Mouse (Mus musculus): ENCODE results near the gene Plekha6. TPM values are rescaled to one million over a fixed set of nuclear protein-coding genes. Genes with fewer than 3 reads are reported as not detected.

Gene Plekha6
- total and polyA plus RNA-seq, 3 experiments = 11.8 to 28.5 TPM; not detected in 1

GRCm38 (mm10) chr1:133127328-133127727, 36.7 kb upstream of the Plekha6 start:
- H3K9me3 ChIP-seq (replicated peaks; ENCODE audit: insufficient read depth, low read length) = no peaks in the 10 kb centered on the region
- 0 out of 4 replicates have a peak, but pooled peaks cover 0 to 2% of the 10 kb centered on the region in 2 experiments for H3K36me3 ChIP-seq (ENCODE audit: control insufficient read depth in 1 of 2, insufficient read depth in 2 of 2, low read length in 2 of 2)
- H3K79me2 ChIP-seq (ENCODE audit: control insufficient read depth, insufficient read depth, low read length, poor library complexity) = peaks cover 15% of the 10 kb centered on the region
- peaks cover 0 to 2% of the 10 kb centered on the region in 2 experiments; a peak in 2 of 4 replicates for H3K4me1 ChIP-seq (ENCODE audit: control insufficient read depth in 1 of 2, insufficient read depth in 2 of 2, low read length in 2 of 2)
- no peak overlapping the region for H3K4me3 ChIP-seq (ENCODE audit: control insufficient read depth in 1 of 2, insufficient read depth in 1 of 2, low read depth in 2 of 2, low read length in 2 of 2)
- H3K27ac ChIP-seq (ENCODE audit: control insufficient read depth, low read depth, low read length) = no peak overlapping the region
- no peak overlapping the region for H3K9ac ChIP-seq (ENCODE audit: control insufficient read depth, low read depth, low read length, poor library complexity, severe bottlenecking)
- DNase-seq (ENCODE audit: low read depth, low spot score) = no peak
- H3K27me3 ChIP-seq (ENCODE audit: control insufficient read depth in 1 of 2, insufficient read depth in 2 of 2, low read length in 2 of 2) = no peaks in the 10 kb centered on the region
- no peak for TF ChIP-seq SIN3A (IDR thresholded peaks at IDR 0.05; ENCODE audit: low read length)
- no peak for TF ChIP-seq GABPA (IDR thresholded peaks at IDR 0.05; ENCODE audit: low read depth, low read length)
- TF ChIP-seq NELFE (IDR thresholded peaks at IDR 0.05; ENCODE audit: low read depth, low read length) = no peak
- TF ChIP-seq MXI1 (IDR thresholded peaks at IDR 0.05; ENCODE audit: low read depth, low read length) = no peak
- no peak for TF ChIP-seq POLR2A (IDR thresholded peaks at IDR 0.05; ENCODE audit: control insufficient read depth in 1 of 2, insufficient read depth in 1 of 2, low read depth in 1 of 2, low read length in 2 of 2, poor library complexity in 1 of 2)
- no peak for TF ChIP-seq ETS1 (IDR thresholded peaks at IDR 0.05; ENCODE audit: low read depth, low read length)
- no peak for TF ChIP-seq RCOR1 (IDR thresholded peaks at IDR 0.05; ENCODE audit: low read depth, low read length)
- TF ChIP-seq MAX (IDR thresholded peaks at IDR 0.05; ENCODE audit: low read length) = no peak

- peak; percentile 69 for DNase-seq (ENCODE audit: low read depth, low spot score)
- peak overlapping the region; percentile 58 to 74 for H3K4me3 ChIP-seq (ENCODE audit: control insufficient read depth in 1 of 2, insufficient read depth in 1 of 2, low read depth in 2 of 2, low read length in 2 of 2)
These were observed 34.4 kb upstream of the Plekha6 start for GRCm38 (mm10) chr1:133129471-133130221.

More at GRCm38 (mm10) chr1:133129471-133130221, 34.4 kb upstream of the Plekha6 start:
- Histone ChIP-seq H3K4me1 (ENCODE audit: control insufficient read depth in 1 of 2, insufficient read depth in 2 of 2, low read length in 2 of 2) (peaks cover 0 to 2% of the 10 kb centered on the region in 2 experiments; a peak in 2 of 4 replicates), H3K9me3 (replicated peaks; ENCODE audit: insufficient read depth, low read length) (no peaks in the 10 kb centered on the region), H3K36me3 (ENCODE audit: control insufficient read depth in 1 of 2, insufficient read depth in 2 of 2, low read length in 2 of 2) (peaks cover 2 to 5% of the 10 kb centered on the region in 2 experiments; a peak in 2 of 4 replicates), H3K27ac (ENCODE audit: control insufficient read depth, low read depth, low read length) (peak overlapping the region; percentile 96), H3K79me2 (ENCODE audit: control insufficient read depth, insufficient read depth, low read length, poor library complexity) (peaks cover 38% of the 10 kb centered on the region), H3K27me3 (ENCODE audit: control insufficient read depth in 1 of 2, insufficient read depth in 2 of 2, low read length in 2 of 2) (no peaks in the 10 kb centered on the region), H3K9ac (ENCODE audit: control insufficient read depth, low read depth, low read length, poor library complexity, severe bottlenecking) (peak overlapping the region; percentile 67)
- TF ChIP-seq HCFC1 (IDR thresholded peaks at IDR 0.05; ENCODE audit: low read depth, low read length) (0 out of 2 replicates have a peak, but pooled peaks have one; percentile 19), MAX (IDR thresholded peaks at IDR 0.05; ENCODE audit: low read length) (0 out of 2 replicates have a peak, but pooled peaks have one; percentile 10), USF1 (IDR thresholded peaks at IDR 0.05; ENCODE audit: low read depth, low read length) (peak; percentile 65), ZNF384 (IDR thresholded peaks at IDR 0.05; ENCODE audit: low read depth, low read length) (peak; percentile 26; the same call in 1 of the 2 replicates), ELF1 (IDR thresholded peaks at IDR 0.05; ENCODE audit: low read depth, low read length) (no peak), POLR2AphosphoS2 (IDR thresholded peaks at IDR 0.05; ENCODE audit: low read length) (0 out of 2 replicates have a peak, but pooled peaks have one; percentile 18), MYB (IDR thresholded peaks at IDR 0.05; ENCODE audit: low read depth, low read length) (no peak), NELFE (IDR thresholded peaks at IDR 0.05; ENCODE audit: low read depth, low read length) (0 out of 2 replicates have a peak, but pooled peaks have one; percentile 14), POLR2A (IDR thresholded peaks at IDR 0.05; ENCODE audit: control insufficient read depth in 1 of 2, insufficient read depth in 1 of 2, low read depth in 1 of 2, low read length in 2 of 2, poor library complexity in 1 of 2) (peak; percentile 42 to 47; a peak in 2 of 4 replicates), ETS1 (IDR thresholded peaks at IDR 0.05; ENCODE audit: low read depth, low read length) (0 out of 2 replicates have a peak, but pooled peaks have one; percentile 23), RCOR1 (IDR thresholded peaks at IDR 0.05; ENCODE audit: low read depth, low read length) (no peak)

Data from MEL (cell line).